Mouse (Mus musculus): ENCODE data around the gene Gpi1. TPM values are rescaled to one million over a fixed set of nuclear protein-coding genes. Genes with fewer than 3 reads are reported as not detected.
A peak's percentile ranks its signal among the peaks of the same experiment; 100 is the strongest.

Gpi1 gene
- polyA plus RNA-seq, 1 experiment from 2014 or later: 199 TPM

DNA sequence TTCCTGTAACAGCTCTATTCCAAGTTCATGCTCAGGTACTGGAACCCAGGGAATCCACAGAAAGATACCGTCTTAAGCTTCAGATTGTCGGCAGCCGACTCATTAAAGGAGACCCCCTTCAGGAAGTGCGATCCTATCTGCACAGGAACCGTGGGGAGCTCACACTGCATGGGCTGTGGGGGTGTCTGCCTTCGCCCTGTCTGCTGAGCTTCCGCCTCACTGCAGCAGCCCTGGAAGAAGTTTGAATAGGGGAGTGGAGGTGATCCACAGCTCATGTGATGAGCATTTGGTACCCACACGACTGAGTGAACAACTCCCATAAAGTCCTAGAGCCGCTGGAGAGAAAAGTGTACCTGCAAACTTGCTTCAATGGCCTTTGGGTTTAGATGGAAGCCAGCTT, 27.1 kb upstream of the Gpi1 start:
- no peak overlapping the region for H3K9ac ChIP-seq (ENCODE audit: low read length)
- ATAC-seq: no peak
- no peak overlapping the region for H3K4me3 ChIP-seq (ENCODE audit: low read depth, low read length)
- WGBS: 86% methylated on average over 9 of the region's 9 CpGs
- no peak overlapping the region for H3K4me2 ChIP-seq (ENCODE audit: low read length)
- no peaks in the 10 kb centered on the region for H3K9me3 ChIP-seq (replicated peaks; ENCODE audit: control insufficient read depth, low read length)
- DNase-seq (ENCODE audit: low spot score): no peak
- no peaks in the 10 kb centered on the region for H3K27me3 ChIP-seq (replicated peaks; ENCODE audit: control insufficient read depth, insufficient read depth, low read length)
- peaks cover 53% of the 10 kb centered on the region for H3K36me3 ChIP-seq (ENCODE audit: control insufficient read depth, insufficient read depth, low read length)
- H3K27ac ChIP-seq (ENCODE audit: low read depth, low read length): no peak overlapping the region
- no peaks in the 10 kb centered on the region for H3K4me1 ChIP-seq (ENCODE audit: control insufficient read depth, insufficient read depth, low read length)

DNA sequence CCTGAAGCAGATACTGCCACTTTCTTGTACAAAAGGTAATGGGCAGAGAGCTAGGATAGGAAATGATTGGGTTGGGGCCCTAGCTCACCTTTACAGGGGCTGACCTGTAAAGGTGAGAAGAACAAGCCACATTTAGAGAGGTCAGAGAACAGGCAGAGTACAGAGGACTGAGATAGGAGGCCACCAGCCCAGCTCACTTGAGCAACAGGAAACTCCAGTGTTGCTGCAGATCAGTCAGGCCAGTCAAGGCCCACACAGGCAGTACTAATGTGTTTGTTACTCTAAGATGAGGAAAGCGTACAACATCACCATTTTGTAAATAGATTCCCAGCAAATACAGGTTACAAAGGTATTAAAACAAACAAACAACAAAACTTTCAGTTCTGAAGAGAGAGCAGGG, 25.8 kb upstream of the Gpi1 start:
- no peak overlapping the region for H3K4me2 ChIP-seq (ENCODE audit: low read length)
- H3K4me1 ChIP-seq (ENCODE audit: control insufficient read depth, insufficient read depth, low read length): no peaks in the 10 kb centered on the region
- no peaks in the 10 kb centered on the region for H3K9me3 ChIP-seq (replicated peaks; ENCODE audit: control insufficient read depth, low read length)
- no peaks in the 10 kb centered on the region for H3K27me3 ChIP-seq (replicated peaks; ENCODE audit: control insufficient read depth, insufficient read depth, low read length)
- no peak overlapping the region for H3K27ac ChIP-seq (ENCODE audit: low read depth, low read length)
- H3K36me3 ChIP-seq (ENCODE audit: control insufficient read depth, insufficient read depth, low read length): peaks cover 45% of the 10 kb centered on the region
- WGBS: 84% methylated on average over 1 of the region's 1 CpGs
- no peak for DNase-seq (ENCODE audit: low spot score)
- no peak overlapping the region for H3K4me3 ChIP-seq (ENCODE audit: low read depth, low read length)
- ATAC-seq: no peak
- no peak overlapping the region for H3K9ac ChIP-seq (ENCODE audit: low read length)

DNA sequence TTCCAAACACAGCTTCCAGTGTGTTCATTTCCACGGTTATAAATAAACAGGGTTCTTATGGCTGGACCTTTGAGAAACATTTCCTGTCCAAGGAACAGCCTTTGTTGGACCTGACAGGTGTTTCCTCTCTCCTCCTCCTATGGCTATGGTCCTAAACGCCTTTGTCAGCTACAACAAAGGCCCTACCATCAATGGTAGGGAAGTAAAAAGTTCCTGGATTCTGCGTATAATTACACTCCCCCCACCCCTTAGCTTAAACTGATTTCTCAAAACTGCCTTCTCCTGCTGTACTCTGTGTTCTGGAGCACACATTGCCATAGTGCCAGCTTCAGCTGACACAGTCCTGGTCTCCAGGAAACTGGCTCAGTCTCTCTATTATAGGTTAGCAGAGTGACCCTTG, 25.0 kb upstream of the Gpi1 start:
- Histone ChIP-seq H3K27me3 (replicated peaks; ENCODE audit: control insufficient read depth, insufficient read depth, low read length) (no peaks in the 10 kb centered on the region), H3K4me1 (ENCODE audit: control insufficient read depth, insufficient read depth, low read length) (no peaks in the 10 kb centered on the region), H3K9ac (ENCODE audit: low read length) (no peak overlapping the region), H3K4me2 (ENCODE audit: low read length) (no peak overlapping the region), H3K4me3 (ENCODE audit: low read depth, low read length) (no peak overlapping the region), H3K27ac (ENCODE audit: low read depth, low read length) (no peak overlapping the region), H3K9me3 (replicated peaks; ENCODE audit: control insufficient read depth, low read length) (no peaks in the 10 kb centered on the region), H3K36me3 (ENCODE audit: control insufficient read depth, insufficient read depth, low read length) (peaks cover 48% of the 10 kb centered on the region)
- WGBS: 74% methylated on average over 3 of the region's 3 CpGs
- no peak for ATAC-seq
- DNase-seq (ENCODE audit: low spot score): no peak

DNA sequence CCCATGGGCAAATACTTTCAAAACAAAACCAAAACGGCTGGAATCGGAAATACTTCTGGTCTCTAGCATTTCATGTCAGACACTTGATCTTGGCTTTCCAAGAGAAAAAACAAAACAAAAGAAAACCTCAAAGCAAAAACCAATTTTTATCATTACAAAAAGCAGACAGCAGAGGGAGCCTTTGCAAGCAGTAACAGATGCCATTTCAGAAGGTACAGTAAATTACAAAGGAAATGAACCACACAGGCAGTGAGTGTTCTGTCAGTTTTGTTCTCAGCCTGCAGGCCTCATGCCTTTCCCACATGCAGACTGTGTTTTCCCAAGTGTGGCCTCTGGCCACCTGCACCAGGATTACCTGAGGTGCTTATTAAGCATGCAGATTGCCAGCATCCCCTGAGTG, 21.9 kb upstream of the Gpi1 start:
- peaks cover 54% of the 10 kb centered on the region for H3K36me3 ChIP-seq (ENCODE audit: control insufficient read depth, insufficient read depth, low read length)
- WGBS: 88% methylated on average over 2 of the region's 2 CpGs
- no peak overlapping the region for H3K9ac ChIP-seq (ENCODE audit: low read length)
- H3K27me3 ChIP-seq (replicated peaks; ENCODE audit: control insufficient read depth, insufficient read depth, low read length): no peaks in the 10 kb centered on the region
- H3K4me2 ChIP-seq (ENCODE audit: low read length): no peak overlapping the region
- DNase-seq (ENCODE audit: low spot score) (peak; percentile 76), ATAC-seq (peak; percentile 69; the same call in 1 of the 2 replicates)
- no peaks in the 10 kb centered on the region for H3K9me3 ChIP-seq (replicated peaks; ENCODE audit: control insufficient read depth, low read length)
- H3K4me1 ChIP-seq (ENCODE audit: control insufficient read depth, insufficient read depth, low read length): no peaks in the 10 kb centered on the region
- no peak overlapping the region for H3K27ac ChIP-seq (ENCODE audit: low read depth, low read length)
- no peak overlapping the region for H3K4me3 ChIP-seq (ENCODE audit: low read depth, low read length)

DNA sequence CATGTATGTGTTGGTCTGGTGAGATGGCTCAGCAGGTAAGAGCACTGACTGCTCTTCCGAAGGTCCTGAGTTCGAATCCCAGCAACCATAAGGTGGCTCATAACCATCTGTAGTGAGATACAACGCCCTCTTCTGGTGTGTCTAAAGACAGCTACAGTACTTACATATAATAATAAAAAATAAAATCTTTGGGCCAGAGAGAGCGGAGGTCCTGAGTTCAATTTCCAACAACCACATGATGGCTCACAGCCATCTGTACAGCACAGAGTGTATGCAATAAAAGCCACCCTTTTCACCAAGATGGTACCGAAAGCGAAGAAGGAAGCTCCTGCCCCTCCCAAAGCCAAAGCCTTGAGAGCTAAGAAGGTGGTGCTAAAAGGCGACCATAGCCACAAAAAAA, 20.6 kb upstream of the Gpi1 start, which contains the start of gene Gm6096:
TSS of gene Gm6096 (plus strand) at position 301 of the 400 bp plus-strand sequence.
- ATAC-seq (no peak), DNase-seq (ENCODE audit: low spot score) (no peak)
- H3K9ac ChIP-seq (ENCODE audit: low read length): no peak within 1 kb of the TSS
- WGBS: 95% methylated on average over 7 of the region's 7 CpGs
- no peak within 1 kb of the TSS for H3K4me3 ChIP-seq (ENCODE audit: low read depth, low read length)
- no peaks in the 10 kb centered on the region for H3K27me3 ChIP-seq (replicated peaks; ENCODE audit: control insufficient read depth, insufficient read depth, low read length)
- H3K4me1 ChIP-seq (ENCODE audit: control insufficient read depth, insufficient read depth, low read length): no peaks in the 10 kb centered on the region
- no peaks in the 10 kb centered on the region for H3K9me3 ChIP-seq (replicated peaks; ENCODE audit: control insufficient read depth, low read length)
- no peak within 1 kb of the TSS for H3K4me2 ChIP-seq (ENCODE audit: low read length)
- peaks cover 52% of the 10 kb centered on the region for H3K36me3 ChIP-seq (ENCODE audit: control insufficient read depth, insufficient read depth, low read length)
- H3K27ac ChIP-seq (ENCODE audit: low read depth, low read length): no peak within 1 kb of the TSS

DNA sequence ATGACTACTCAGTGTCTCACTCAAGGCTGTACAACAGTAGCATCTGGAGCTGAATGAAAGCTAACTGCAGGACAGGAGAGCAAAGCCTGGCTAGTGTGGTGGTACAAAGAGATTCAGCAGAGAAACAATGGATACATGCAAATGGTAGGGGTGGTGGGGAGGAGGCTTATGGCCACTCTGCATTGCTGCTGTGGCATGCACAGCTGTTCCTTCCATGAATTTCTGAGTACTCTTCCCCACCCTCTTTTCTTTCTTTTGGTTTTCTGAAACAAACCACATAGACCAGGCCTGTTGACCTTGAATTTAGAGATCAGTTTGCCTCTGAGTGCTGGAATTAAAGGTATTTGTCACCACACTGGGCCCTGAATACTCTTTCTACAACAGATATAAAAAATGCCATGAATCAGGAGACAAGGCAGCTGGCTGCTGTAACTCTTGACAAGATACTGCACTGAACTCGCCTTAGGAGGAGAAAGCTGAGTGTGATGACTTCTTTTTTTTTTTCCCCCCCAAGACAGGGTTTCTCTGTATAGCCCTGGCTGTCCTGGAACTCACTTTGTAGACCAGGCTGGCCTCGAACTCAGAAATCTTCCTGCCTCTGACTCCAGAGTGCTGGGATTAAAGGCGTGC, 16.8 kb upstream of the Gpi1 start:
- H3K27me3 ChIP-seq (replicated peaks; ENCODE audit: control insufficient read depth, insufficient read depth, low read length): no peaks in the 10 kb centered on the region
- no peak overlapping the region for H3K27ac ChIP-seq (ENCODE audit: low read depth, low read length)
- ATAC-seq (no peak), DNase-seq (ENCODE audit: low spot score) (no peak)
- peaks cover 53% of the 10 kb centered on the region for H3K36me3 ChIP-seq (ENCODE audit: control insufficient read depth, insufficient read depth, low read length)
- no peak overlapping the region for H3K4me3 ChIP-seq (ENCODE audit: low read depth, low read length)
- H3K4me2 ChIP-seq (ENCODE audit: low read length): no peak overlapping the region
- no peak overlapping the region for H3K9ac ChIP-seq (ENCODE audit: low read length)
- 86% methylated on average over 3 of the region's 3 CpGs for whole genome bisulfite sequencing
- no peaks in the 10 kb centered on the region for H3K4me1 ChIP-seq (ENCODE audit: control insufficient read depth, insufficient read depth, low read length)
- H3K9me3 ChIP-seq (replicated peaks; ENCODE audit: control insufficient read depth, low read length): no peaks in the 10 kb centered on the region

DNA sequence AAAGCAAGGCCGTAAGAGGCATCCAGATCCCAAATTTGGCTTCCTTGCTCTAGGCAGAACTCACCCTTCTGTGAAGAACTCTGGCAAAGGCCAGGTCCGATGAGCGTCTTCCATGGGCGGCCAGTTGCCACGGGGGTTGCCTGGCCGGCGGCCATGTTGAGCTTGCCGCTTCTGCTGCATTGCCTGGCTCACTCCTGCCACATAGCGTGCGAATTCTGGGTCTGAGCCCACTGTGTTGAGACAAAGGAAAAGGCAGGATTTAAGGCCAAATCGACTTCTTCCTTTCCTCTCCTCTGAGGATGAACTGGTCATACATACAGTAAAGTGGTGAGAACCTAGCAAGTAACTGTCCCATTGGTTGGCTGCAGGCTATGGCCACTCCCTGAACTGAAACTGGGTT, 12.0 kb upstream of the Gpi1 start:
- Histone ChIP-seq H3K4me2 (ENCODE audit: low read length) (no peak overlapping the region), H3K9ac (ENCODE audit: low read length) (no peak overlapping the region), H3K9me3 (replicated peaks; ENCODE audit: control insufficient read depth, low read length) (no peaks in the 10 kb centered on the region), H3K36me3 (ENCODE audit: control insufficient read depth, insufficient read depth, low read length) (peaks cover 73% of the 10 kb centered on the region), H3K4me1 (ENCODE audit: control insufficient read depth, insufficient read depth, low read length) (no peaks in the 10 kb centered on the region), H3K27me3 (replicated peaks; ENCODE audit: control insufficient read depth, insufficient read depth, low read length) (no peaks in the 10 kb centered on the region), H3K27ac (ENCODE audit: low read depth, low read length) (no peak overlapping the region), H3K4me3 (ENCODE audit: low read depth, low read length) (no peak overlapping the region)
- 95% methylated on average over 11 of the region's 11 CpGs for whole genome bisulfite sequencing
- no peak for DNase-seq (ENCODE audit: low spot score)
- ATAC-seq: no peak

DNA sequence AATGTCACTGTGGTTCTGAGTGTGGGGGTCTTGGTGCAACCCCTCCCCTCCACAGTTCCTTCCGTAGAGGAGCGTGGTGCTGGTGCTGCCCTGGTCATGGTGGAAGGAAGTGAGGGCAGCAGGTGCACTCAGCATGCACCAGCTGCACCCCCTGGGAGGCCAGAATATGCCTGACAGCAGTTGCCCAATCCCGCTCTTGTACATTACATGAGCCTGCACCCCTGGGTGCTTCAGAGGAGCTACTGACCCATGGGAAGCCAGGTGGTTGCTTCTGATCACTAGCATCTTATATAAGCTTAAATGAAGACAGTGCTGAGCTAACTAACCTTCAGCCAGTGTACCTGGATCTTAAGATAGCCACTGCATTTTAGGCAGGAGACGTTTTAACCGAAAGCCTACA, 8.0 kb upstream of the Gpi1 start:
- DNase-seq (ENCODE audit: low spot score) (no peak), ATAC-seq (no peak)
- Histone ChIP-seq H3K27me3 (replicated peaks; ENCODE audit: control insufficient read depth, insufficient read depth, low read length) (no peaks in the 10 kb centered on the region), H3K4me2 (ENCODE audit: low read length) (no peak overlapping the region), H3K4me1 (ENCODE audit: control insufficient read depth, insufficient read depth, low read length) (peaks cover 4% of the 10 kb centered on the region; the same call in 1 of the 2 replicates), H3K36me3 (ENCODE audit: control insufficient read depth, insufficient read depth, low read length) (peaks cover 54% of the 10 kb centered on the region), H3K4me3 (ENCODE audit: low read depth, low read length) (no peak overlapping the region), H3K27ac (ENCODE audit: low read depth, low read length) (no peak overlapping the region), H3K9me3 (replicated peaks; ENCODE audit: control insufficient read depth, low read length) (no peaks in the 10 kb centered on the region), H3K9ac (ENCODE audit: low read length) (no peak overlapping the region)
- WGBS: 96% methylated on average over 5 of the region's 5 CpGs

DNA sequence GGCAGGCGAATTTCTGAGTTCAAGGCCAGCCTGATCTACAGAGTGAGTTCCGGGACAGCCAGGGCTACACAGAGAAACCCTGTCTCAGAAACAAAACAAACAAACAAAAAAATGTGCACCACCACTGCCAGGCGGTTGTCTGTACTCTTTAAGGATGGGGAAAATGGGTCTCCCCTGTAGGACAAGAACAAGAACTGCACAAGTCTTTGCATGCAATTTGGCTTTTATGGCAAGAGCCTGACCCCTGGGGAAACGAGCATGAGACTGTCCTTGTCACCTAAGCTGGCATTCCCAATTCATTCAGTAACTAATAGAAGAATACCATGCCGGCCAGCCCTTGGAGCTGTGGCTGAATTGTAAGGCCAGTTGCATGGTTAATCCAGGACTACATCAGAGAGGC, 5.5 kb upstream of the Gpi1 start:
- WGBS: 85% methylated on average over 5 of the region's 5 CpGs

More for the DNA sequence above, 5.5 kb upstream of the Gpi1 start:
- H3K4me2 ChIP-seq (ENCODE audit: low read length): no peak overlapping the region
- DNase-seq (ENCODE audit: low spot score): no peak
- no peak for ATAC-seq
- no peak overlapping the region for H3K27ac ChIP-seq (ENCODE audit: low read depth, low read length)
- no peaks in the 10 kb centered on the region for H3K27me3 ChIP-seq (replicated peaks; ENCODE audit: control insufficient read depth, insufficient read depth, low read length)
- peaks cover 4% of the 10 kb centered on the region; the same call in 1 of the 2 replicates for H3K4me1 ChIP-seq (ENCODE audit: control insufficient read depth, insufficient read depth, low read length)
- no peak overlapping the region for H3K9ac ChIP-seq (ENCODE audit: low read length)
- no peak overlapping the region for H3K4me3 ChIP-seq (ENCODE audit: low read depth, low read length)
- peaks cover 40% of the 10 kb centered on the region for H3K36me3 ChIP-seq (ENCODE audit: control insufficient read depth, insufficient read depth, low read length)
- no peaks in the 10 kb centered on the region for H3K9me3 ChIP-seq (replicated peaks; ENCODE audit: control insufficient read depth, low read length)

Measured in forebrain, embryonic 14.5 days (tissue).